Mouse (Mus musculus): ENCODE results near the gene Pid1. TPM values are rescaled to one million over a fixed set of nuclear protein-coding genes. Genes with fewer than 3 reads are reported as not detected.

The Pid1 gene
- polyA plus RNA-seq, 1 experiment from 2014 or later, result 20.8 TPM

DNA sequence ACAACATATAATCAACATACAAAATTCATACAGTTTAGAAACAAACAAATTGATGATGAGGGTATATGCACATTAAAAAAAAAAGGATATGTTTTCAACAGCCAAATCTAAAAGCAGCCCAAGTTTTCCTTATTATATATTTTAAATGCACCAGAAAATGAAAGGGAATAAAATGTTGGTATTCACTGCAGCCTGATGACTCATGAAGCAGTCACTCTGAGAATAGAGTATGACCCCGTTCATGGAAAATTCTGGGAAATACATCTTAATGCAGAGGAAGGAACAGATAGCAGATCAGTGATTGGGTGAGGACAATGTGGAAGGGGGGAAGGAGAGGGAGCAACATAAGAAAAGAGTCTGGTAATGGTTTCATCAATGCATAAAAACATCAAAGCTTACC lies 186.3 kb downstream of the Pid1 start:
- no peaks in the 10 kb centered on the region for H3K4me1 ChIP-seq (ENCODE audit: control insufficient read depth, insufficient read depth, low read length)
- no peaks in the 10 kb centered on the region for H3K36me3 ChIP-seq (ENCODE audit: control insufficient read depth, insufficient read depth, low read length)
- 78% methylated on average over 1 of the region's 1 CpGs for WGBS
- no peaks in the 10 kb centered on the region for H3K27me3 ChIP-seq (replicated peaks; ENCODE audit: control insufficient read depth, insufficient read depth, low read length)
- no peaks in the 10 kb centered on the region for H3K9me3 ChIP-seq (ENCODE audit: control insufficient read depth, low read length)
- ATAC-seq, result no peak
- no peak overlapping the region for H3K4me3 ChIP-seq (ENCODE audit: low read length)
- no peak overlapping the region for H3K9ac ChIP-seq (ENCODE audit: low read depth, low read length)
- no peak overlapping the region for H3K27ac ChIP-seq (ENCODE audit: low read length)
- no peak overlapping the region for H3K4me2 ChIP-seq (ENCODE audit: low read depth, low read length)

- ATAC-seq, result no peak
- H3K9me3 ChIP-seq (ENCODE audit: control insufficient read depth, low read length), result no peaks in the 10 kb centered on the region
- no peak overlapping the region for H3K9ac ChIP-seq (ENCODE audit: low read depth, low read length)
- no peak overlapping the region for H3K27ac ChIP-seq (ENCODE audit: low read length)
- 37% methylated on average over 2 of the region's 2 CpGs for WGBS
- no peaks in the 10 kb centered on the region for H3K27me3 ChIP-seq (replicated peaks; ENCODE audit: control insufficient read depth, insufficient read depth, low read length)
- no peak overlapping the region for H3K4me2 ChIP-seq (ENCODE audit: low read depth, low read length)
- no peak overlapping the region for H3K4me3 ChIP-seq (ENCODE audit: low read length)
- H3K4me1 ChIP-seq (ENCODE audit: control insufficient read depth, insufficient read depth, low read length), result no peaks in the 10 kb centered on the region
- no peaks in the 10 kb centered on the region for H3K36me3 ChIP-seq (ENCODE audit: control insufficient read depth, insufficient read depth, low read length)
Observed at GRCm38 (mm10) chr1:84177033-84177432, 186.9 kb downstream of the Pid1 start.

GRCm38 (mm10) chr1:84172941-84173340 lies 191.0 kb downstream of the Pid1 start:
- Histone ChIP-seq H3K9ac (ENCODE audit: low read depth, low read length) (no peak overlapping the region), H3K27me3 (replicated peaks; ENCODE audit: control insufficient read depth, insufficient read depth, low read length) (no peaks in the 10 kb centered on the region)

DNA sequence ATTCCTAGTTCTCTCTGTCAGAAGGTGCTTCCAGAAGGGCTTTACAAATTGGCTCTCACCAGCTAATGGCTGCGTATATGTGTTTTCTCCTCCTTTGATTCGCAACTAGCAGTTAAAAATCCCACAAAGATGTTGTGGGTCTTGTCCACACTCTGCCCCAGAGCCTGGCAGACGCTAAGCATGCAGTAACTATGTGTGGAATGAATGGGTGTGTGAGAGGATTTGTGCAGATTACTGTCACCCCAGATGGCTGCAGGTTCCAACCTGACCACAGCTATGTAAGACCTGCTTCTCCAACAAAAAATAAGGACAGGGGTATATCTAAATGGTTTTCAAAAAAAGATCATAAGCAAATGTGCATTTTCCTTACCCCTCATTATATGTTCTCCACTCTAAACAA lies 206.2 kb downstream of the Pid1 start:
- Histone ChIP-seq H3K36me3 (ENCODE audit: control insufficient read depth, insufficient read depth, low read length) (no peaks in the 10 kb centered on the region), H3K27me3 (replicated peaks; ENCODE audit: control insufficient read depth, insufficient read depth, low read length) (no peaks in the 10 kb centered on the region), H3K9ac (ENCODE audit: low read depth, low read length) (no peak overlapping the region), H3K4me3 (ENCODE audit: low read length) (no peak overlapping the region), H3K4me1 (ENCODE audit: control insufficient read depth, insufficient read depth, low read length) (no peaks in the 10 kb centered on the region), H3K27ac (ENCODE audit: low read length) (no peak overlapping the region), H3K9me3 (ENCODE audit: control insufficient read depth, low read length) (no peaks in the 10 kb centered on the region), H3K4me2 (ENCODE audit: low read depth, low read length) (no peak overlapping the region)
- WGBS, result 79% methylated on average over 3 of the region's 3 CpGs
- ATAC-seq, result no peak

More at GRCm38 (mm10) chr1:84172941-84173340, 191.0 kb downstream of the Pid1 start:
- Histone ChIP-seq H3K4me2 (ENCODE audit: low read depth, low read length) (no peak overlapping the region), H3K27ac (ENCODE audit: low read length) (no peak overlapping the region), H3K4me1 (ENCODE audit: control insufficient read depth, insufficient read depth, low read length) (no peaks in the 10 kb centered on the region), H3K9me3 (ENCODE audit: control insufficient read depth, low read length) (no peaks in the 10 kb centered on the region), H3K36me3 (ENCODE audit: control insufficient read depth, insufficient read depth, low read length) (no peaks in the 10 kb centered on the region), H3K4me3 (ENCODE audit: low read length) (no peak overlapping the region)
- 70% methylated on average over 6 of the region's 6 CpGs for WGBS
- ATAC-seq, result no peak

DNA sequence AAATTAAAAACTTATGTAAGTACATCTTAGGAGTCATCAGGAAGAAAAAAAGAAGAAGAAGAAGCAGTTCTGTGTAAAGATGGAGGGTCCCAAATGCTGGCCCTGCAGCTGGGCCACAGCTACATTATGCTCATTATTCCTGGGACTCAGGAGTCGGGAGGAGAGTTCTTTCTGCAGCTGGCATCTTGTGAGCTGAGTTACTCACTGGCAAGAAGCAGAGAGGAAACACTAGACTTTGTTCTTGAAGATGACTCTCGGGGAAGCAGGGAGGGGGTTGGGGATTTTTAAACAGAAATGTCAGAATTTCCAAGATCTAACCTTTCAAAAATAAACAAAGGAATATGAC lies 208.4 kb downstream of the Pid1 start:
- no peaks in the 10 kb centered on the region for H3K9me3 ChIP-seq (ENCODE audit: control insufficient read depth, low read length)
- no peak overlapping the region for H3K9ac ChIP-seq (ENCODE audit: low read depth, low read length)
- H3K4me3 ChIP-seq (ENCODE audit: low read length), result no peak overlapping the region
- H3K27ac ChIP-seq (ENCODE audit: low read length), result no peak overlapping the region
- H3K4me2 ChIP-seq (ENCODE audit: low read depth, low read length), result no peak overlapping the region
- H3K27me3 ChIP-seq (replicated peaks; ENCODE audit: control insufficient read depth, insufficient read depth, low read length), result no peaks in the 10 kb centered on the region
- 20% methylated on average over 2 of the region's 2 CpGs for WGBS
- ATAC-seq, result no peak
- no peaks in the 10 kb centered on the region for H3K36me3 ChIP-seq (ENCODE audit: control insufficient read depth, insufficient read depth, low read length)
- H3K4me1 ChIP-seq (ENCODE audit: control insufficient read depth, insufficient read depth, low read length), result no peaks in the 10 kb centered on the region

GRCm38 (mm10) chr1:84154725-84155584 lies 209.0 kb downstream of the Pid1 start:
- Histone ChIP-seq H3K36me3 (ENCODE audit: control insufficient read depth, insufficient read depth, low read length) (no peaks in the 10 kb centered on the region), H3K4me2 (ENCODE audit: low read depth, low read length) (no peak overlapping the region), H3K27ac (ENCODE audit: low read length) (no peak overlapping the region), H3K9ac (ENCODE audit: low read depth, low read length) (no peak overlapping the region), H3K27me3 (replicated peaks; ENCODE audit: control insufficient read depth, insufficient read depth, low read length) (no peaks in the 10 kb centered on the region), H3K9me3 (ENCODE audit: control insufficient read depth, low read length) (no peaks in the 10 kb centered on the region), H3K4me1 (ENCODE audit: control insufficient read depth, insufficient read depth, low read length) (no peaks in the 10 kb centered on the region), H3K4me3 (ENCODE audit: low read length) (no peak overlapping the region)
- ATAC-seq, result no peak
- 74% methylated on average over 12 of the region's 12 CpGs for WGBS

DNA sequence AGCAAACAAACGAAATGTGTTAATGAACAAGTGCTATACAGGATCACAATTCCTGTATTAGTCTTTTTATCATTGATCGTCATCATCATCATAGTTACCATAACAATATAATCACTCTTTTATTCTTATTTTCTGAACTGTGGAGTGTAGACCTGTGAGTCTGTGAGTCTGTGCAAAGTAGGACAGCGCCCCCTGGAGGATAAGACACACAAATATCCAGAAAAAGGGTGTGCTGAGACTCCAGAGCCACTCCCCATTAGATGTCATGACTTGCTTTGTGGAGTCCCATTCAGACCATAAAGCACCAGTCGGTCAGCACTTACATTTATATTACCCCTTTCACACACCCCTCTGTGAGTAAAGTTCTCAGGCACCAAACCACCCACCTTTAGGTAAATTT lies 210.0 kb downstream of the Pid1 start:
- no peak overlapping the region for H3K27ac ChIP-seq (ENCODE audit: low read length)
- no peak overlapping the region for H3K9ac ChIP-seq (ENCODE audit: low read depth, low read length)
- WGBS, result 61% methylated on average over 4 of the region's 4 CpGs
- no peaks in the 10 kb centered on the region for H3K27me3 ChIP-seq (replicated peaks; ENCODE audit: control insufficient read depth, insufficient read depth, low read length)
- H3K36me3 ChIP-seq (ENCODE audit: control insufficient read depth, insufficient read depth, low read length), result no peaks in the 10 kb centered on the region
- no peaks in the 10 kb centered on the region for H3K4me1 ChIP-seq (ENCODE audit: control insufficient read depth, insufficient read depth, low read length)
- no peaks in the 10 kb centered on the region for H3K9me3 ChIP-seq (ENCODE audit: control insufficient read depth, low read length)
- H3K4me3 ChIP-seq (ENCODE audit: low read length), result no peak overlapping the region
- ATAC-seq, result peak; percentile 48; the same call in 1 of the 2 replicates
- no peak overlapping the region for H3K4me2 ChIP-seq (ENCODE audit: low read depth, low read length)

GRCm38 (mm10) chr1:84141561-84141960 lies 222.4 kb downstream of the Pid1 start:
- Histone ChIP-seq H3K4me3 (ENCODE audit: low read length) (no peak overlapping the region), H3K4me1 (ENCODE audit: control insufficient read depth, insufficient read depth, low read length) (no peaks in the 10 kb centered on the region), H3K9me3 (ENCODE audit: control insufficient read depth, low read length) (no peaks in the 10 kb centered on the region), H3K4me2 (ENCODE audit: low read depth, low read length) (no peak overlapping the region), H3K27ac (ENCODE audit: low read length) (no peak overlapping the region), H3K36me3 (ENCODE audit: control insufficient read depth, insufficient read depth, low read length) (no peaks in the 10 kb centered on the region), H3K27me3 (replicated peaks; ENCODE audit: control insufficient read depth, insufficient read depth, low read length) (no peaks in the 10 kb centered on the region), H3K9ac (ENCODE audit: low read depth, low read length) (no peak overlapping the region)
- ATAC-seq, result no peak
- 72% methylated on average over 1 of the region's 1 CpGs for whole genome bisulfite sequencing

DNA sequence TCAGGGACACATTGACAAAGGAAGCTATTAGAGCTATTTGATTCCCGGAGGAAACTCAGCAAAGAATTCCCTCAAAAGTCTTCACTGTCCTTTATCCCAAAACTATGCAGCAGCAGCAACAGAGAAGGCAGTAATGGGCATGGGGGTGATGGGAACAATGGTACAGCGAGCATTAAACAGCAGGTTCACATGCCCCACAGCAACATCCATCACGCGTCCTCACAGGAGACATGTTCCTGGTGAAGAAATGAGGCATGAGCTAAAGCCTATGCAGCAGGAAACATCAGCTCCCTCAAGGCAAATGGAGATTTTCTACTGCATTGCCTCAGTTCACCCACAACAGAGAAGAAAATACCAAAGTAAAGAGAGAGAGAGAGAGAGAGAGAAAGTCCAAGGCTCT lies 231.5 kb downstream of the Pid1 start:
- no peaks in the 10 kb centered on the region for H3K36me3 ChIP-seq (ENCODE audit: control insufficient read depth, insufficient read depth, low read length)
- no peak overlapping the region for H3K4me2 ChIP-seq (ENCODE audit: low read depth, low read length)
- H3K4me3 ChIP-seq (ENCODE audit: low read length), result no peak overlapping the region
- no peaks in the 10 kb centered on the region for H3K27me3 ChIP-seq (replicated peaks; ENCODE audit: control insufficient read depth, insufficient read depth, low read length)
- ATAC-seq, result no peak
- no peaks in the 10 kb centered on the region for H3K9me3 ChIP-seq (ENCODE audit: control insufficient read depth, low read length)
- no peak overlapping the region for H3K27ac ChIP-seq (ENCODE audit: low read length)
- no peak overlapping the region for H3K9ac ChIP-seq (ENCODE audit: low read depth, low read length)
- WGBS, result 77% methylated on average over 4 of the region's 4 CpGs
- no peaks in the 10 kb centered on the region for H3K4me1 ChIP-seq (ENCODE audit: control insufficient read depth, insufficient read depth, low read length)

DNA sequence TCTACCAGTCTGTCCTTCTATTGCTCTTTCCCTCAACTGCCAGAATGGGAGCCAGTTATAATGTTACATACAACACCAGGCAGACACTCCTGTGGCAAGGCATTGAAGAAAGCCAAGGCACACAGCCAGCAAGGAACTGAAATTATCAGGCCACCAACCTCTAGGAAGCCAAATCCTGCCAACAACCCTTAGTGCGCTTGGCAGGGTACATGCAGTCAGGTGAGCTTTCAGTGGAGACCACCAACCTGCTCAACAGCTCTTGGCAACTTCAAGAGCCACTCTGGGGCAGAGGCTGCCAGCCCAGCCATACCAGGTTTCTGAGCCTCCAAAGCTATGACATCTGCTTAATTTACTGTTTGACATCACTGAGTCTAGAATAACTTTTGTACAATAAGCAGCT lies 232.2 kb downstream of the Pid1 start:
- Histone ChIP-seq H3K36me3 (ENCODE audit: control insufficient read depth, insufficient read depth, low read length) (no peaks in the 10 kb centered on the region), H3K4me3 (ENCODE audit: low read length) (no peak overlapping the region), H3K4me2 (ENCODE audit: low read depth, low read length) (no peak overlapping the region), H3K9ac (ENCODE audit: low read depth, low read length) (no peak overlapping the region), H3K27me3 (replicated peaks; ENCODE audit: control insufficient read depth, insufficient read depth, low read length) (no peaks in the 10 kb centered on the region), H3K27ac (ENCODE audit: low read length) (no peak overlapping the region), H3K9me3 (ENCODE audit: control insufficient read depth, low read length) (no peaks in the 10 kb centered on the region), H3K4me1 (ENCODE audit: control insufficient read depth, insufficient read depth, low read length) (no peaks in the 10 kb centered on the region)
- ATAC-seq, result no peak
- 93% methylated on average over 1 of the region's 1 CpGs for WGBS
